Mouse (Mus musculus) thymus, postnatal 25 days (tissue): Measurements from ENCODE around the gene Mpped1.

Experiments
- DNase-seq: peaks from one replicate; pipeline ENCODE4 v3.0.0; 2022

Mpped1 gene

GRCm38 (mm10) chr15:83892871-83893270 lies 113.6 kb downstream of the Mpped1 start:
- no peak for DNase-seq

- DNase-seq, result no peak
Observed at GRCm38 (mm10) chr15:83894261-83894660, 115.0 kb downstream of the Mpped1 start.

- DNase-seq, result no peak
Observed at GRCm38 (mm10) chr15:83896011-83896410, 116.7 kb downstream of the Mpped1 start.

- DNase-seq, result no peak
Observed at GRCm38 (mm10) chr15:83897286-83897685, 118.0 kb downstream of the Mpped1 start.

- DNase-seq, result no peak
Observed at GRCm38 (mm10) chr15:83906472-83906871, 127.2 kb downstream of the Mpped1 start.
